Mouse (Mus musculus): Measurements from ENCODE around the gene Dnah14. TPM values are rescaled to one million over a fixed set of nuclear protein-coding genes. Genes with fewer than 3 reads are reported as not detected.

Gene Dnah14
- total RNA-seq, 2 experiments from 2014 or later = not detected

GRCm38 (mm10) chr1:181583152-181583551 is 6.8 kb downstream of the Dnah14 start:
- intact Hi-C loops (cut with DNase I) = no loop called here

GRCm38 (mm10) chr1:181589116-181589515 is 12.8 kb downstream of the Dnah14 start:
- intact Hi-C loops (cut with DNase I) = no loop called here
- no peak for DNase-seq

More at GRCm38 (mm10) chr1:181583152-181583551, 6.8 kb downstream of the Dnah14 start:
- no peak for DNase-seq

GRCm38 (mm10) chr1:181599376-181599775 is 23.0 kb downstream of the Dnah14 start:
- no peak for DNase-seq

GRCm38 (mm10) chr1:181611118-181611517 is 34.8 kb downstream of the Dnah14 start:
- intact Hi-C loops (cut with DNase I) = no loop called here
- DNase-seq = no peak

More at GRCm38 (mm10) chr1:181599376-181599775, 23.0 kb downstream of the Dnah14 start:
- intact Hi-C loops (cut with DNase I) = no loop called here

- intact Hi-C loops (cut with DNase I) = loop anchor here (5.0 kb wide), 4 partner anchors 69 to 629 kb away; no protein-coding TSS in a partner anchor
- peak; percentile 55 to 65 for DNase-seq
Measured at GRCm38 (mm10) chr1:181615866-181616491, 39.6 kb downstream of the Dnah14 start.

GRCm38 (mm10) chr1:181617332-181617731 is 41.0 kb downstream of the Dnah14 start:
- no peak for DNase-seq
- intact Hi-C loops (cut with DNase I) = loop anchor here (5.0 kb wide), 4 partner anchors 70 to 630 kb away; no protein-coding TSS in a partner anchor

- intact Hi-C loops (cut with DNase I) = no loop called here
- DNase-seq = no peak
Measured at GRCm38 (mm10) chr1:181623149-181623680, 46.9 kb downstream of the Dnah14 start.

GRCm38 (mm10) chr1:181624876-181625275 is 48.5 kb downstream of the Dnah14 start:
- DNase-seq = no peak
- intact Hi-C loops (cut with DNase I) = no loop called here

- intact Hi-C loops (cut with DNase I) = no loop called here
- no peak for DNase-seq
Measured at GRCm38 (mm10) chr1:181628276-181628675, 51.9 kb downstream of the Dnah14 start.

GRCm38 (mm10) chr1:181631371-181631770 is 55.0 kb downstream of the Dnah14 start:
- intact Hi-C loops (cut with DNase I) = no loop called here
- DNase-seq = no peak

- no peak for DNase-seq
- intact Hi-C loops (cut with DNase I) = no loop called here
Measured at GRCm38 (mm10) chr1:181637997-181638713, 61.8 kb downstream of the Dnah14 start.

GRCm38 (mm10) chr1:181640383-181640782 is 64.0 kb downstream of the Dnah14 start:
- no peak for DNase-seq
- intact Hi-C loops (cut with DNase I) = no loop called here

GRCm38 (mm10) chr1:181647467-181647866 is 71.1 kb downstream of the Dnah14 start:
- no peak for DNase-seq
- intact Hi-C loops (cut with DNase I) = no loop called here

- intact Hi-C loops (cut with DNase I) = no loop called here
- no peak for DNase-seq
Measured at GRCm38 (mm10) chr1:181653481-181653880, 77.1 kb downstream of the Dnah14 start.

GRCm38 (mm10) chr1:181656421-181656820 is 80.1 kb downstream of the Dnah14 start:
- intact Hi-C loops (cut with DNase I) = no loop called here
- no peak for DNase-seq

- intact Hi-C loops (cut with DNase I) = no loop called here
Measured at GRCm38 (mm10) chr1:181666801-181667200, 90.4 kb downstream of the Dnah14 start.

GRCm38 (mm10) chr1:181694729-181695498 is 118.6 kb downstream of the Dnah14 start:
- DNase-seq = no peak
- intact Hi-C loops (cut with DNase I) = no loop called here

More at GRCm38 (mm10) chr1:181666801-181667200, 90.4 kb downstream of the Dnah14 start:
- no peak for DNase-seq

GRCm38 (mm10) chr1:181728707-181729106 is 152.3 kb downstream of the Dnah14 start:
- intact Hi-C loops (cut with DNase I) = loop anchor here (2.0 to 10.0 kb wide), 2 partner anchors 152 to 386 kb away; no protein-coding TSS in a partner anchor
- DNase-seq = peak; percentile 9 to 38

- intact Hi-C loops (cut with DNase I) = no loop called here
- DNase-seq = no peak
Measured at GRCm38 (mm10) chr1:181733517-181733916, 157.2 kb downstream of the Dnah14 start.

GRCm38 (mm10) chr1:181740259-181740658 is 163.9 kb downstream of the Dnah14 start:
- intact Hi-C loops (cut with DNase I) = no loop called here

More at GRCm38 (mm10) chr1:181740259-181740658, 163.9 kb downstream of the Dnah14 start:
- no peak for DNase-seq
